Mouse (Mus musculus) hindbrain, embryonic 10.5 days (tissue): ENCODE results near the gene Kcnn1. TPM values are rescaled to one million over a fixed set of nuclear protein-coding genes. Genes with fewer than 3 reads are reported as not detected.
A peak's percentile ranks its signal among the peaks of the same experiment; 100 is the strongest.

Experiments used
- DNase-seq: peaks from one replicate; pipeline ENCODE4 v3.0.0-alpha.2; 2017; ENCODE audit warnings: low spot score
- H3K27ac ChIP-seq: fragments of 300-500 bp; sonication (generic); 2 replicates; pipeline ENCODE4 v1.5.1; 2016; ENCODE audit warnings: mild to moderate bottlenecking, moderate library complexity
- H3K27me3 ChIP-seq: fragments of 300-500 bp; sonication (generic); 2 replicates; pipeline ENCODE4 v1.6.1; 2016; ENCODE audit warnings: mild to moderate bottlenecking; ENCODE audit not compliant: poor library complexity, insufficient read depth, severe bottlenecking
- H3K36me3 ChIP-seq: fragments of 300-500 bp; sonication (generic); 2 replicates; pipeline ENCODE4 v1.6.1; 2016; ENCODE audit warnings: mild to moderate bottlenecking, moderate library complexity
- H3K4me1 ChIP-seq: fragments of 300-500 bp; sonication (generic); replicated peaks from 2 replicates; pipeline ENCODE4 v1.6.1; 2016; ENCODE audit warnings: mild to moderate bottlenecking
- H3K4me3 ChIP-seq: fragments of 300-500 bp; sonication (generic); 2 replicates; pipeline ENCODE4 v1.5.1; 2016; ENCODE audit warnings: mild to moderate bottlenecking, moderate library complexity
- H3K9me3 ChIP-seq: fragments of 300-500 bp; sonication (generic); 2 replicates; pipeline ENCODE4 v1.6.1; 2016; ENCODE audit warnings: mild to moderate bottlenecking, moderate library complexity
- WGBS: fragments of 180-500 bp; shearing (Covaris S2); methylation state at CpG from one replicate; pipeline ENCODE4 v1.1.7; 2016; 5-methylcytosine and 5-hydroxymethylcytosine counted together
- polyA plus RNA-seq: library from polyadenylated mRNA; unstranded; fragments of >200 nt; fragmentation: Nextera tagmentation; extraction: Ambion mirVana; gene quantifications from 2 replicates; pipeline ENCODE4 v1.2.1, GENCODE M21; 2016

Kcnn1 gene
- polyA plus RNA-seq, 1 experiment from 2014 or later, result 19.3 TPM

- H3K27me3 ChIP-seq, result peaks cover 18% of the 10 kb centered on the region
- peak overlapping the region; percentile 18 for H3K4me3 ChIP-seq
- peaks cover 45% of the 10 kb centered on the region for H3K4me1 ChIP-seq
- peak overlapping the region; percentile 70 for H3K27ac ChIP-seq
- peak; percentile 92 for DNase-seq
- WGBS, result 44% methylated on average over 22 of the region's 22 CpGs
- no peaks in the 10 kb centered on the region for H3K9me3 ChIP-seq
- H3K36me3 ChIP-seq, result peaks cover 6% of the 10 kb centered on the region; the same call in 1 of the 2 replicates
Observed at GRCm38 (mm10) chr8:70841147-70842072, 21.6 kb downstream of the Kcnn1 start.

- H3K9me3 ChIP-seq, result no peaks in the 10 kb centered on the region
- no peak for DNase-seq
- peak overlapping the region; percentile 70 for H3K27ac ChIP-seq
- peak overlapping the region; percentile 0; the same call in 1 of the 2 replicates for H3K4me3 ChIP-seq
- peaks cover 47% of the 10 kb centered on the region for H3K4me1 ChIP-seq
- WGBS, result 62% methylated on average over 10 of the region's 10 CpGs
- H3K27me3 ChIP-seq, result peaks cover 16% of the 10 kb centered on the region
- peaks cover 14% of the 10 kb centered on the region for H3K36me3 ChIP-seq
Observed at GRCm38 (mm10) chr8:70840590-70840989, 22.5 kb downstream of the Kcnn1 start.

GRCm38 (mm10) chr8:70839408-70840351, 23.4 kb downstream of the Kcnn1 start, which contains the start of gene Arrdc2:
Gene Arrdc2 (minus strand): TSS chr8:70839720.
- WGBS, result 2% methylated on average over 55 of the region's 55 CpGs
- Histone ChIP-seq H3K27me3 (peaks cover 16% of the 10 kb centered on the region), H3K9me3 (no peaks in the 10 kb centered on the region), H3K36me3 (peaks cover 23% of the 10 kb centered on the region), H3K4me1 (peaks cover 41% of the 10 kb centered on the region), H3K4me3 (peak within 1 kb of the TSS; percentile 69), H3K27ac (peak within 1 kb of the TSS; percentile 92)
- peak; percentile 99 for DNase-seq

- Histone ChIP-seq H3K4me1 (peaks cover 34% of the 10 kb centered on the region), H3K4me3 (peak overlapping the region; percentile 69), H3K27ac (peak overlapping the region; percentile 92), H3K36me3 (peaks cover 27% of the 10 kb centered on the region), H3K9me3 (no peaks in the 10 kb centered on the region), H3K27me3 (peaks cover 13% of the 10 kb centered on the region)
- WGBS, result 3% methylated on average over 66 of the region's 66 CpGs
- peak; percentile 45 for DNase-seq
Observed at GRCm38 (mm10) chr8:70838654-70839407, 24.2 kb downstream of the Kcnn1 start.

GRCm38 (mm10) chr8:70836666-70837065, 26.4 kb downstream of the Kcnn1 start:
- peaks cover 27% of the 10 kb centered on the region for H3K36me3 ChIP-seq
- WGBS, result 89% methylated on average over 12 of the region's 12 CpGs
- H3K27me3 ChIP-seq, result peaks cover 2% of the 10 kb centered on the region; the same call in 1 of the 2 replicates
- no peaks in the 10 kb centered on the region for H3K9me3 ChIP-seq
- peaks cover 50% of the 10 kb centered on the region for H3K4me1 ChIP-seq
- H3K4me3 ChIP-seq, result no peak overlapping the region
- no peak overlapping the region; the same call in 1 of the 2 replicates for H3K27ac ChIP-seq
- no peak for DNase-seq

GRCm38 (mm10) chr8:70834071-70834470, 29.0 kb downstream of the Kcnn1 start:
- H3K9me3 ChIP-seq, result no peaks in the 10 kb centered on the region
- no peaks in the 10 kb centered on the region for H3K27me3 ChIP-seq
- H3K4me1 ChIP-seq, result peaks cover 35% of the 10 kb centered on the region
- H3K27ac ChIP-seq, result 0 out of 2 replicates have a peak overlapping the region, but pooled peaks have one; percentile 62
- no peak for DNase-seq
- peaks cover 27% of the 10 kb centered on the region for H3K36me3 ChIP-seq
- H3K4me3 ChIP-seq, result no peak overlapping the region
- WGBS, result 93% methylated on average over 3 of the region's 3 CpGs

- WGBS, result 46% methylated on average over 15 of the region's 15 CpGs
- Histone ChIP-seq H3K9me3 (no peaks in the 10 kb centered on the region), H3K27ac (peak overlapping the region; percentile 62; the same call in 1 of the 2 replicates), H3K27me3 (no peaks in the 10 kb centered on the region), H3K4me3 (no peak overlapping the region), H3K4me1 (peaks cover 29% of the 10 kb centered on the region), H3K36me3 (peaks cover 27% of the 10 kb centered on the region)
- no peak for DNase-seq
Observed at GRCm38 (mm10) chr8:70833520-70833919, 29.5 kb downstream of the Kcnn1 start.

GRCm38 (mm10) chr8:70833018-70833482, 30.0 kb downstream of the Kcnn1 start:
- H3K4me3 ChIP-seq, result no peak overlapping the region
- no peak for DNase-seq
- peaks cover 27% of the 10 kb centered on the region for H3K4me1 ChIP-seq
- no peaks in the 10 kb centered on the region for H3K27me3 ChIP-seq
- WGBS, result 61% methylated on average over 9 of the region's 9 CpGs
- H3K9me3 ChIP-seq, result no peaks in the 10 kb centered on the region
- H3K36me3 ChIP-seq, result peaks cover 27% of the 10 kb centered on the region
- H3K27ac ChIP-seq, result peak overlapping the region; percentile 62; the same call in 1 of the 2 replicates

GRCm38 (mm10) chr8:70832371-70832770, 30.7 kb downstream of the Kcnn1 start:
- 64% methylated on average over 11 of the region's 11 CpGs for WGBS
- H3K27me3 ChIP-seq, result no peaks in the 10 kb centered on the region
- peaks cover 27% of the 10 kb centered on the region for H3K4me1 ChIP-seq
- H3K4me3 ChIP-seq, result no peak overlapping the region
- no peaks in the 10 kb centered on the region for H3K9me3 ChIP-seq
- peaks cover 27% of the 10 kb centered on the region for H3K36me3 ChIP-seq
- no peak for DNase-seq
- 0 out of 2 replicates have a peak overlapping the region, but pooled peaks have one; percentile 50 for H3K27ac ChIP-seq

- no peak for DNase-seq
- Histone ChIP-seq H3K27ac (no peak overlapping the region), H3K27me3 (no peaks in the 10 kb centered on the region), H3K4me3 (no peak overlapping the region), H3K36me3 (peaks cover 22% of the 10 kb centered on the region), H3K9me3 (0 out of 2 replicates have a peak, but pooled peaks cover 4% of the 10 kb centered on the region), H3K4me1 (peaks cover 27% of the 10 kb centered on the region)
- WGBS, result 86% methylated on average over 8 of the region's 8 CpGs
Observed at GRCm38 (mm10) chr8:70831517-70831916, 31.5 kb downstream of the Kcnn1 start.

- Histone ChIP-seq H3K36me3 (no peaks in the 10 kb centered on the region), H3K27me3 (peaks cover 3% of the 10 kb centered on the region), H3K27ac (no peak overlapping the region), H3K9me3 (0 out of 2 replicates have a peak, but pooled peaks cover 4% of the 10 kb centered on the region), H3K4me3 (no peak overlapping the region), H3K4me1 (peaks cover 14% of the 10 kb centered on the region)
- 94% methylated on average over 1 of the region's 1 CpGs for WGBS
- no peak for DNase-seq
Observed at GRCm38 (mm10) chr8:70827796-70828195, 35.3 kb downstream of the Kcnn1 start.
